Comparison of ENCODE assay signal across 8 mouse cellular contexts in the genomic region with DNA sequence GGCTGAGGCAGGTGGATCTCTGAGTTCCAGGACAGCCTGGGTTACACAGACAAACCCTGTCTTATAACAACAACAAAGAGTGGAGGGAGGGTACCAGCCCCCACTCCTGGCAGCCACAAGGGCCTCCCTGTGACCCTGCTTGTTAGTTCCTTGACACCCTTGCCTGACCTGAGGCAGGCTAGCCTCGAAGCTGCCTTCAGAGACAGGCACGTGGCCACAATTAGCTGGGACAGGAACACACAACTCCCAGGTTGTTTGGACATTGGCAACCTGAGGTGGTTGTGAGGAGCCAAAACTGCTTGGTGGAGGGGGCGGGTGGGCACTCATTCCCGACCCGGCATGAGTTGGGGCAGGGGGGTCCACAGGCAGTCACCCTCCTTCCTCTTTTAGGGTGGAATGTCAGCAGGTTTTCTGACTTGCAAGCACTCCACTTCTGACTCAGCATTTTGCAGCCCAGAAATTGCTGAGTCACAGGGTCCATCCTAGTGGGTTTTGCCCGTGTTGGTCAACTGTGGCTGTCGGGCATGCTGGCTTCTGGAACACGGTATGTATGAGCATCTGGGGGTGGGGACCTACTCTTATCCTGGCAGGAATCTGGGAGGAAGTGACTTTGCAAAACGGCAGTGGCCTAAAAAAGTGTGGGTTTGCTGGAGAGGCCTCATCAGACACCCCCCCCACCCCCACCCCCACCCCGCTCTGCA. TPM values are rescaled to one million over a fixed set of nuclear protein-coding genes. Genes with fewer than 3 reads are reported as not detected.
DNase-seq lines count a peak whose midpoint lies in the region; TF ChIP-seq lines count a peak whose summit lies in the region.

No protein-coding gene starts in this region.

- H3K9ac ChIP-seq in heart, adult 2 months (ENCODE audit: low read depth, low read length), result peak overlapping the region; percentile 6; the same call in 1 of the 2 replicates

- no peak overlapping the region for H3K4me3 ChIP-seq in heart, adult 2 months

- intact Hi-C loops in heart, adult 2 months (cut with DNase I), result loop anchor here (5.0 kb wide), 1 partner anchor 176 kb away; the partner anchor contains the start of gene Tmem106c
- intact Hi-C loops in heart, postnatal 36 days (cut with DNase I), result no loop called here

- peaks cover 31% of the 10 kb centered on the region for H3K4me1 ChIP-seq in heart, adult 2 months (ENCODE audit: control insufficient read depth, insufficient read depth, low read length)

- H3K27ac ChIP-seq in heart, adult 2 months, result peak overlapping the region; percentile 36

- H3K79me2 ChIP-seq in heart, adult 2 months (replicated peaks; ENCODE audit: control insufficient read depth, insufficient read depth, low read length), result no peaks in the 10 kb centered on the region

- TF ChIP-seq EP300 in heart, adult 2 months (IDR thresholded peaks at IDR 0.05; ENCODE audit: insufficient read depth, low read depth, low read length), result 0 out of 2 replicates have a peak, but pooled peaks have one; percentile 16

- DNase-seq in heart, adult 2 months, result peak in 1 of 2 experiments; percentile 43
- no peak for DNase-seq in heart, postnatal 36 days
- peak; percentile 87 for DNase-seq in 3134 (ENCODE audit: extremely low read depth, insufficient read length, low spot score)
- DNase-seq in Muller cell, postnatal 12 days (ENCODE audit: inconsistent ontology term), result peak; percentile 52
- peak; percentile 52 to 66 for DNase-seq in kidney, postnatal 36 days
- no peak for DNase-seq in urinary bladder, postnatal 25 days (ENCODE audit: low spot score)
- no peak for DNase-seq in ovary, postnatal 36 days (ENCODE audit: low spot score)
- no peak for DNase-seq in layer of hippocampus, postnatal 14 days (ENCODE audit: low spot score in 2 of 2)

- TF ChIP-seq POLR2A in heart, adult 2 months (IDR thresholded peaks at IDR 0.05; ENCODE audit: insufficient read depth, low read depth, low read length), result no peak

- no peak for TF ChIP-seq CTCF in heart, adult 2 months (IDR thresholded peaks at IDR 0.05)

- H3K27me3 ChIP-seq in heart, adult 2 months (ENCODE audit: control insufficient read depth, insufficient read depth, low read length), result no peaks in the 10 kb centered on the region

- no peaks in the 10 kb centered on the region for H3K36me3 ChIP-seq in heart, adult 2 months (ENCODE audit: control insufficient read depth, insufficient read depth, low read length)

- 53% methylated on average over 10 of the region's 10 CpGs for WGBS in heart, adult 2 months

RNA-seq across cellular contexts. Expression of gene Slc48a1, which starts 8.2 kb away (rescaled TPM):
- total RNA-seq in heart, adult 2 months (2021), result 10 to 100 TPM; 72.7 to 73.0 TPM
- 82.8 and 85.3 TPM in 2 replicates for polyA plus RNA-seq in heart, adult 2 months (2012; rRNA removed)
- 10 to 100 TPM; 73.3 to 84.1 TPM for total RNA-seq in heart, postnatal 36 days (2021)
- 100 to 1,000 TPM; 131 to 147 TPM for total RNA-seq in layer of hippocampus, postnatal 14 days (2021)

RNA-seq across cellular contexts. Expression of gene Rapgef3, which starts 18.8 kb away (rescaled TPM):
- total RNA-seq in heart, adult 2 months (2021), result 10 to 100 TPM; 21.5 to 27.9 TPM
- 44.4 and 57.0 TPM in 2 replicates for polyA plus RNA-seq in heart, adult 2 months (2012; rRNA removed)
- 10 to 100 TPM; 25.4 to 27.4 TPM for total RNA-seq in heart, postnatal 36 days (2021)
- 10 to 100 TPM; 39.3 to 40.1 TPM for total RNA-seq in layer of hippocampus, postnatal 14 days (2021)

RNA-seq across cellular contexts. Expression of gene Endou, which starts 55.4 kb away (rescaled TPM):
- 1 to 10 TPM; 1.1 to 1.2 TPM for total RNA-seq in heart, adult 2 months (2021)
- polyA plus RNA-seq in heart, adult 2 months (2012; rRNA removed), result 2.4 TPM in 2 replicates
- total RNA-seq in heart, postnatal 36 days (2021), result 1 to 10 TPM; 1.3 to 2.2 TPM
- total RNA-seq in layer of hippocampus, postnatal 14 days (2021), result 1 to 10 TPM in 1 of 2 experiments, under 1 TPM in 1; 0.81 to 1.7 TPM

RNA-seq across cellular contexts. Expression of gene Hdac7, which starts 57.7 kb away (rescaled TPM):
- total RNA-seq in heart, adult 2 months (2021), result 10 to 100 TPM; 23.7 to 25.7 TPM
- 54.9 and 61.8 TPM in 2 replicates for polyA plus RNA-seq in heart, adult 2 months (2012; rRNA removed)
- 10 to 100 TPM; 26.9 to 37.1 TPM for total RNA-seq in heart, postnatal 36 days (2021)
- 10 to 100 TPM; 24.9 to 25.0 TPM for total RNA-seq in layer of hippocampus, postnatal 14 days (2021)

Comparison
In these comparisons a context has a peak if more than half of its experiments do, and no peak if none do; other contexts are left out.
1. DNase-seq: peak in 3134 (single experiment), Muller cell, postnatal 12 days (single experiment) and kidney, postnatal 36 days (2 of 2); none in heart, postnatal 36 days (0 of 2), urinary bladder, postnatal 25 days (single experiment), ovary, postnatal 36 days (single experiment) and layer of hippocampus, postnatal 14 days (0 of 2).